Mouse (Mus musculus) lung, embryonic 15.5 days (tissue): Measurements from ENCODE around the gene Ctla2a. TPM values are rescaled to one million over a fixed set of nuclear protein-coding genes. Genes with fewer than 3 reads are reported as not detected.
"Not testable (repeated sequence)": the region's sequence is repeated elsewhere in the genome, so short reads cannot be mapped to it uniquely, and the experiment has no call there.

ENCODE experiments used
- ATAC-seq: fragments of 200-750 bp; cut with Nextera tagmentation; 2 replicates; pipeline ENCODE4 v1.8.0; 2017; ENCODE audit warnings: moderate number of reproducible peaks, borderline replicate concordance; ENCODE audit not compliant: low FRiP score, low TSS enrichment; ENCODE audit errors: extremely low read depth
- H3K27ac ChIP-seq: fragments of 300-500 bp; sonication (generic); 2 replicates; pipeline ENCODE4 v1.5.1; 2015; ENCODE audit warnings: moderate library complexity, mild to moderate bottlenecking, inconsistent platforms
- H3K27me3 ChIP-seq: fragments of 300-500 bp; sonication (generic); 2 replicates; pipeline ENCODE4 v1.6.1; 2015; ENCODE audit warnings: inconsistent platforms
- H3K36me3 ChIP-seq: fragments of 300-500 bp; sonication (generic); 2 replicates; pipeline ENCODE4 v1.6.1; 2015; ENCODE audit warnings: inconsistent platforms
- H3K4me1 ChIP-seq: fragments of 300-500 bp; sonication (generic); 2 replicates; pipeline ENCODE4 v1.6.1; 2015; ENCODE audit warnings: inconsistent platforms
- H3K4me2 ChIP-seq: fragments of 300-500 bp; sonication (generic); 2 replicates; pipeline ENCODE4 v1.6.1; 2015; ENCODE audit warnings: inconsistent platforms, mild to moderate bottlenecking, moderate library complexity
- H3K4me3 ChIP-seq: fragments of 300-500 bp; sonication (generic); 2 replicates; pipeline ENCODE4 v1.5.1; 2015; ENCODE audit warnings: mild to moderate bottlenecking, inconsistent platforms
- H3K9ac ChIP-seq: fragments of 300-500 bp; sonication (generic); 2 replicates; pipeline ENCODE4 v1.6.1; 2015; ENCODE audit warnings: inconsistent platforms
- H3K9me3 ChIP-seq: fragments of 300-500 bp; sonication (generic); 2 replicates; pipeline ENCODE4 v1.6.1; 2016; ENCODE audit warnings: inconsistent platforms
- WGBS: fragments of 180-500 bp; shearing (Covaris S2); methylation state at CpG from one replicate; pipeline ENCODE4 v1.1.7; 2015; 5-methylcytosine and 5-hydroxymethylcytosine counted together
- polyA plus RNA-seq: library from polyadenylated mRNA; unstranded; fragments of >200 nt; fragmentation: Nextera tagmentation; extraction: Ambion mirVana; gene quantifications from 2 replicates; pipeline ENCODE4 v1.2.1, GENCODE M21; 2015

The Ctla2a gene
- 81.0 and 85.0 TPM in 2 replicates for polyA plus RNA-seq

GRCm38 (mm10) chr13:60936500-60936901, at the start of gene Ctla2a, which contains the start of gene Gm49391:
Ctla2a (minus strand) TSS chr13:60936625.
Gm49391 (minus strand) TSS chr13:60936571.
- Histone ChIP-seq H3K9ac (no peak within 1 kb of the TSS), H3K27me3 (no peaks in the 10 kb centered on the region), H3K36me3 (no peaks in the 10 kb centered on the region), H3K9me3 (no peaks in the 10 kb centered on the region), H3K4me3 (no peak within 1 kb of the TSS), H3K27ac (peak within 1 kb of the TSS; percentile 8; the same call in 1 of the 2 replicates), H3K4me1 (no peaks in the 10 kb centered on the region), H3K4me2 (no peak within 1 kb of the TSS)
- ATAC-seq, result peak; percentile 72
- WGBS, result 35% methylated on average over 5 of the region's 5 CpGs

GRCm38 (mm10) chr13:60972319-60972718, 35.9 kb upstream of the Ctla2a start:
- not testable (repeated sequence) for H3K9me3 ChIP-seq, H3K4me1 ChIP-seq, H3K4me2 ChIP-seq, H3K36me3 ChIP-seq, H3K27ac ChIP-seq, H3K27me3 ChIP-seq, ATAC-seq, H3K9ac ChIP-seq, H3K4me3 ChIP-seq
- WGBS, result 81% methylated on average over 4 of the region's 4 CpGs

- not testable (repeated sequence) for H3K27me3 ChIP-seq, H3K36me3 ChIP-seq, H3K4me1 ChIP-seq, H3K9ac ChIP-seq, H3K9me3 ChIP-seq, H3K4me2 ChIP-seq, H3K27ac ChIP-seq, H3K4me3 ChIP-seq, ATAC-seq
- WGBS, result 30% methylated on average over 4 of the region's 5 CpGs
Measured at GRCm38 (mm10) chr13:60963985-60964384, 27.6 kb upstream of the Ctla2a start.

GRCm38 (mm10) chr13:60961706-60962105, 25.3 kb upstream of the Ctla2a start:
- Histone ChIP-seq H3K9ac (no peak overlapping the region), H3K27me3 (no peaks in the 10 kb centered on the region), H3K4me2 (no peak overlapping the region), H3K27ac (no peak overlapping the region), H3K4me1 (no peaks in the 10 kb centered on the region), H3K9me3 (no peaks in the 10 kb centered on the region), H3K36me3 (no peaks in the 10 kb centered on the region), H3K4me3 (no peak overlapping the region)
- 51% methylated on average over 5 of the region's 5 CpGs for WGBS
- no peak for ATAC-seq

- not testable (repeated sequence) for H3K4me2 ChIP-seq, H3K36me3 ChIP-seq, ATAC-seq, H3K4me3 ChIP-seq, H3K9me3 ChIP-seq, H3K27ac ChIP-seq, H3K4me1 ChIP-seq, H3K27me3 ChIP-seq, H3K9ac ChIP-seq
- WGBS, result 69% methylated on average over 3 of the region's 3 CpGs
Measured at GRCm38 (mm10) chr13:60941884-60942283, 5.5 kb upstream of the Ctla2a start, which contains the start of gene Tpbpa. Tpbpa (minus strand) TSS chr13:60941984.

- H3K4me3 ChIP-seq, H3K36me3 ChIP-seq, H3K9me3 ChIP-seq, H3K27me3 ChIP-seq, H3K4me2 ChIP-seq, H3K9ac ChIP-seq, H3K4me1 ChIP-seq, H3K27ac ChIP-seq, ATAC-seq: not testable (repeated sequence)
- WGBS, result 58% methylated on average over 2 of the region's 2 CpGs
Measured at GRCm38 (mm10) chr13:60935490-60935889, 935 bp downstream of the Ctla2a start, which contains the start of gene Gm49393. Gm49393 (minus strand) TSS chr13:60935590.

GRCm38 (mm10) chr13:60904780-60905179, 31.6 kb downstream of the Ctla2a start, which contains the start of gene Tpbpb:
Tpbpb (minus strand) TSS chr13:60904880.
- H3K27me3 ChIP-seq, H3K4me3 ChIP-seq, H3K4me2 ChIP-seq, H3K9ac ChIP-seq, H3K4me1 ChIP-seq, H3K36me3 ChIP-seq, ATAC-seq, H3K9me3 ChIP-seq, H3K27ac ChIP-seq: not testable (repeated sequence)
- 71% methylated on average over 2 of the region's 2 CpGs for WGBS

GRCm38 (mm10) chr13:60897328-60897727, 39.1 kb downstream of the Ctla2a start, which contains the start of gene Ctla2b:
Ctla2b (minus strand) TSS chr13:60897447.
- Histone ChIP-seq H3K27me3 (no peaks in the 10 kb centered on the region), H3K9me3 (no peaks in the 10 kb centered on the region), H3K9ac (no peak within 1 kb of the TSS), H3K4me3 (no peak within 1 kb of the TSS), H3K27ac (peak within 1 kb of the TSS; percentile 23; the same call in 1 of the 2 replicates), H3K4me1 (no peaks in the 10 kb centered on the region), H3K4me2 (no peak within 1 kb of the TSS), H3K36me3 (no peaks in the 10 kb centered on the region)
- WGBS, result 62% methylated on average over 3 of the region's 3 CpGs
- ATAC-seq, result peak; percentile 62; the same call in 1 of the 2 replicates

- not testable (repeated sequence) for H3K9me3 ChIP-seq, H3K4me1 ChIP-seq, H3K9ac ChIP-seq, H3K4me2 ChIP-seq, ATAC-seq, H3K36me3 ChIP-seq, H3K4me3 ChIP-seq, H3K27me3 ChIP-seq
- H3K27ac ChIP-seq, result peak within 1 kb of the TSS; percentile 23; the same call in 1 of the 2 replicates
- WGBS, result 94% methylated on average over 7 of the region's 8 CpGs
Measured at GRCm38 (mm10) chr13:60896794-60897193, 39.6 kb downstream of the Ctla2a start, which contains the start of gene Gm49392. Gm49392 (minus strand) TSS chr13:60896894.

GRCm38 (mm10) chr13:60895406-60896160, 40.8 kb downstream of the Ctla2a start:
- no peak for ATAC-seq
- Histone ChIP-seq H3K4me2 (no peak overlapping the region), H3K4me3 (no peak overlapping the region)

GRCm38 (mm10) chr13:60892301-60892700, 44.1 kb downstream of the Ctla2a start:
- no peak overlapping the region for H3K27ac ChIP-seq
- ATAC-seq, result no peak
- WGBS, result 75% methylated on average over 1 of the region's 1 CpGs

More at GRCm38 (mm10) chr13:60895406-60896160, 40.8 kb downstream of the Ctla2a start:
- Histone ChIP-seq H3K27me3 (no peaks in the 10 kb centered on the region), H3K9ac (no peak overlapping the region), H3K4me1 (no peaks in the 10 kb centered on the region), H3K27ac (no peak overlapping the region), H3K9me3 (no peaks in the 10 kb centered on the region), H3K36me3 (no peaks in the 10 kb centered on the region)

More at GRCm38 (mm10) chr13:60892301-60892700, 44.1 kb downstream of the Ctla2a start:
- no peaks in the 10 kb centered on the region for H3K9me3 ChIP-seq
- H3K36me3 ChIP-seq, result no peaks in the 10 kb centered on the region
- no peak overlapping the region for H3K9ac ChIP-seq
- H3K4me3 ChIP-seq, result no peak overlapping the region
- H3K27me3 ChIP-seq, result no peaks in the 10 kb centered on the region
- no peaks in the 10 kb centered on the region for H3K4me1 ChIP-seq
- H3K4me2 ChIP-seq, result no peak overlapping the region
